Mouse (Mus musculus) embryonic fibroblast, embryonic 13.5 days (primary cell): ENCODE results near the gene Gm11060.

Source experiments
- CTCF ChIP-seq: IDR thresholded peaks from 2 replicates; pipeline ENCODE4 v1.5.1; 2011; ENCODE audit warnings: mild to moderate bottlenecking, control low read depth, low read length, moderate library complexity, borderline replicate concordance; ENCODE audit not compliant: insufficient read depth
- POLR2A ChIP-seq: IDR thresholded peaks from 2 replicates; pipeline ENCODE4 v1.6.1; 2011; ENCODE audit warnings: low read depth, mild to moderate bottlenecking, control low read depth, low read length, moderate library complexity

- TF ChIP-seq CTCF (no peak), POLR2A (no peak)
These were observed 827 bp upstream of the Gm11060 start for GRCm38 (mm10) chr2:105090991-105091390.
